Mouse (Mus musculus) CH12.LX (cell line): Measurements from ENCODE around the gene Tm6sf2.

ENCODE experiments used
- CTCF ChIP-seq, 2 experiments: IDR thresholded peaks in 1 of 2; conservative IDR thresholded peaks in 1 of 2; 2 replicates each; pipeline ENCODE4 v1.5.1; 2011 to 2012; ENCODE audit warnings: low read depth in 2 of 2, low read length in 2 of 2, improper control_type of control experiment in 1 of 2, inconsistent platforms in 1 of 2, mild to moderate bottlenecking in 1 of 2, moderate library complexity in 1 of 2
- E2F4 ChIP-seq: IDR thresholded peaks from 2 replicates; pipeline ENCODE4 v1.6.1; 2011; ENCODE audit warnings: low read depth, low read length, improper control_type of control experiment; ENCODE audit not compliant: insufficient replicate concordance
- EP300 ChIP-seq: IDR thresholded peaks from 2 replicates; pipeline ENCODE4 v1.6.1; 2011; ENCODE audit warnings: low read length, improper control_type of control experiment
- HCFC1 ChIP-seq: IDR thresholded peaks from 2 replicates; pipeline ENCODE4 v1.6.1; 2012; ENCODE audit warnings: low read depth, mild to moderate bottlenecking, inconsistent platforms, low read length, improper control_type of control experiment
- POLR2A ChIP-seq: IDR thresholded peaks from 2 replicates; pipeline ENCODE4 v1.6.1; 2011; ENCODE audit warnings: low read depth, mild to moderate bottlenecking, improper control_type of control experiment, low read length
- UBTF ChIP-seq: IDR thresholded peaks from 2 replicates; pipeline ENCODE4 v1.6.1; 2012; ENCODE audit warnings: low read depth, mild to moderate bottlenecking, inconsistent platforms, low read length, improper control_type of control experiment, moderate library complexity
- USF2 ChIP-seq: conservative IDR thresholded peaks from 2 replicates; pipeline ENCODE4 v1.6.1; 2011; ENCODE audit warnings: low read depth, low read length, improper control_type of control experiment
- ZKSCAN1 ChIP-seq: IDR thresholded peaks from 2 replicates; pipeline ENCODE4 v1.6.1; 2012; ENCODE audit warnings: low read depth, inconsistent platforms, low read length, improper control_type of control experiment, borderline replicate concordance
- ZNF384 ChIP-seq: IDR thresholded peaks from 2 replicates; pipeline ENCODE4 v1.6.1; 2012; ENCODE audit warnings: low read depth, low read length, improper control_type of control experiment, inconsistent platforms

DNA sequence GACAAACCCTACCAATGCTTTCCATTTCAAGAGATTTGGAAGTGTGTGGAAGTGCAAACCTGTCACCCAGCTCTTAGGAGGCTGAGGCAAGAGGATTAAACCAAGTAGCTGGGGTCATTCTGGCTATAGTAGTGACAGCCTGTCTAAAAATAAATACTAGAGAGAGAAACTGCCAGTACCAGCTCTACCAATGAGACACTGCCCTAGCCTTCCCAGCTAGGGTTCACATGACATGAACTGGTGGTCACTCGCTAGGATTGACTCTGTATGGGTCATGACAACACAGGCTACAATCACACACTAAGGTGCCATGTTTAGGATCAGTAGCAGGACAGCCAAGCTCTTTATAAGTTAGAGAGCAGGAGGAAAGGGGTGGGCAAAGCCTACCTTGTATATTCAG lies 42.5 kb upstream of the Tm6sf2 start:
- TF ChIP-seq POLR2A, result no peak
- TF ChIP-seq HCFC1, result no peak
- TF ChIP-seq ZNF384, result no peak
- no peak for TF ChIP-seq ZKSCAN1
- no peak for TF ChIP-seq UBTF
- no peak for TF ChIP-seq CTCF (conservative IDR thresholded peaks at IDR 0.05 in 1 of 2, IDR thresholded peaks at IDR 0.05 in 1 of 2; ENCODE audit: low read depth in 2 of 2, low read length in 2 of 2)
- TF ChIP-seq E2F4, result no peak
- TF ChIP-seq USF2, result no peak
- no peak for TF ChIP-seq EP300
